Mouse (Mus musculus): Measurements from ENCODE around the gene Stxbp4.

GRCm38 (mm10) chr11:90677771-90678288 lies 39.9 kb upstream of the Stxbp4 start:
- TF ChIP-seq CTCF (IDR thresholded peaks at IDR 0.05) (no peak), POLR2A (IDR thresholded peaks at IDR 0.05; ENCODE audit: insufficient read depth, low read depth, low read length) (no peak)
